Mouse (Mus musculus) embryonic facial prominence, embryonic 12.5 days (tissue): ENCODE measurements around the gene Hist3h2a. TPM values are rescaled to one million over a fixed set of nuclear protein-coding genes. Genes with fewer than 3 reads are reported as not detected.

Source experiments
- ATAC-seq: fragments of 200-750 bp; cut with Nextera tagmentation; 2 replicates; pipeline ENCODE4 v1.8.0; 2017; ENCODE audit not compliant: insufficient number of reproducible peaks, insufficient read depth, low FRiP score, low TSS enrichment
- H3K27ac ChIP-seq: fragments of 300-500 bp; sonication (generic); 2 replicates; pipeline ENCODE4 v1.5.1; 2016; ENCODE audit warnings: mild to moderate bottlenecking
- H3K27me3 ChIP-seq: fragments of 300-500 bp; sonication (generic); 2 replicates; pipeline ENCODE4 v1.6.1; 2016; ENCODE audit warnings: mild to moderate bottlenecking, moderate library complexity
- H3K36me3 ChIP-seq: fragments of 300-500 bp; sonication (generic); 2 replicates; pipeline ENCODE4 v1.6.1; 2016; ENCODE audit warnings: mild to moderate bottlenecking
- H3K4me1 ChIP-seq: fragments of 300-500 bp; sonication (generic); 2 replicates; pipeline ENCODE4 v1.6.1; 2016
- H3K4me2 ChIP-seq: fragments of 300-500 bp; sonication (generic); replicated peaks from 2 replicates; pipeline ENCODE4 v1.6.1; 2016; ENCODE audit warnings: mild to moderate bottlenecking, moderate library complexity
- H3K4me3 ChIP-seq: fragments of 300-500 bp; sonication (generic); 2 replicates; pipeline ENCODE4 v1.5.1; 2016; ENCODE audit warnings: mild to moderate bottlenecking
- H3K9ac ChIP-seq: fragments of 300-500 bp; sonication (generic); 2 replicates; pipeline ENCODE4 v1.6.1; 2016; ENCODE audit warnings: mild to moderate bottlenecking, moderate library complexity
- H3K9me3 ChIP-seq: fragments of 300-500 bp; sonication (generic); 2 replicates; pipeline ENCODE4 v1.6.1; 2016; ENCODE audit warnings: mild to moderate bottlenecking, moderate library complexity
- WGBS: fragments of 180-500 bp; shearing (Covaris S2); methylation state at CpG from one replicate; pipeline ENCODE4 v1.1.7; 2016; 5-methylcytosine and 5-hydroxymethylcytosine counted together
- polyA plus RNA-seq: library from polyadenylated mRNA; unstranded; fragments of >200 nt; fragmentation: Nextera tagmentation; extraction: Ambion mirVana; gene quantifications from 2 replicates; pipeline ENCODE4 v1.2.1, GENCODE M21; 2016

Gene Hist3h2a
- polyA plus RNA-seq, 1 experiment from 2014 or later = 36.3 TPM

DNA sequence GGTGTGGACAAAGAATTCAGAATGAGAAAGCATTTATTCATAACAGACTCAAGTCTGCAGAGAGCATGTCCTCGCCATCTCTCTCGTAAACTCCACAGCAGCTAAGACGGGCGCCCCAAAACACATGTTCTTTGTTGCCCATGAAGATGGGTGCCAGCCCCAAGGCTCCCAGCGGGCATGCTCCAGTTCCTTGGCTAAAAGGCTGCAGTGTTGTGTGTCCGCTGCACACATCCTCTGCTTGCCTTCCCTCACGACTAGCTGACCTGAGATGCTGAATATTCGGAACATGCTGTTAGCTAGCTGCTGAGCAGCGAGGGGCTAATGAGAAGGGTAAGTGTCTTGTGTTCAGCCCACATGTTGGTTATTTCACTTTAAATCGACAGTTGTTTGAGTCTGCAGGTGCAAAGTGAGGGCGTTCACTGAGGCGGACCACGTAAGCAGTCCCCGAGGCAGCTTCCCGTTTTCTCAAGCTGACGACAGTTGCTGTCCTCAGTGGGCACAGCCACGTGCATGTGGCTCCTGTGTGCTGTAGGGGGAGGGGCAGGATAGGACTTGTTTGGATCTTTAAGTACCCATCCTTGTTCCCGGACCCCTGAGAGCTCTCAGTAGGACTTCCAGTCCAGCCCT is 28.1 kb downstream of the Hist3h2a start:
- WGBS = 84% methylated on average over 18 of the region's 18 CpGs
- Histone ChIP-seq H3K9ac (no peak overlapping the region), H3K36me3 (peaks cover 54% of the 10 kb centered on the region)

GRCm38 (mm10) chr11:58983691-58984341 is 29.3 kb downstream of the Hist3h2a start:
- peaks cover 27% of the 10 kb centered on the region for H3K4me1 ChIP-seq
- WGBS = 90% methylated on average over 6 of the region's 6 CpGs
- no peak for ATAC-seq
- H3K9me3 ChIP-seq = no peaks in the 10 kb centered on the region
- no peak overlapping the region for H3K4me2 ChIP-seq
- H3K4me3 ChIP-seq = no peak overlapping the region
- H3K36me3 ChIP-seq = peaks cover 64% of the 10 kb centered on the region
- H3K27me3 ChIP-seq = no peaks in the 10 kb centered on the region
- H3K27ac ChIP-seq = no peak overlapping the region
- H3K9ac ChIP-seq = no peak overlapping the region

More for the DNA sequence above, 28.1 kb downstream of the Hist3h2a start:
- ATAC-seq = no peak
- no peaks in the 10 kb centered on the region for H3K27me3 ChIP-seq
- no peak overlapping the region for H3K4me2 ChIP-seq
- H3K27ac ChIP-seq = no peak overlapping the region
- peaks cover 29% of the 10 kb centered on the region for H3K4me1 ChIP-seq
- H3K9me3 ChIP-seq = no peaks in the 10 kb centered on the region
- H3K4me3 ChIP-seq = no peak overlapping the region

- no peaks in the 10 kb centered on the region for H3K9me3 ChIP-seq
- H3K4me2 ChIP-seq = no peak overlapping the region
- H3K4me3 ChIP-seq = no peak overlapping the region
- H3K4me1 ChIP-seq = peaks cover 18% of the 10 kb centered on the region
- peaks cover 72% of the 10 kb centered on the region for H3K36me3 ChIP-seq
- WGBS = 91% methylated on average over 7 of the region's 7 CpGs
- no peak overlapping the region for H3K9ac ChIP-seq
- no peak for ATAC-seq
- no peaks in the 10 kb centered on the region for H3K27me3 ChIP-seq
- no peak overlapping the region for H3K27ac ChIP-seq
Measured at GRCm38 (mm10) chr11:58984657-58985056, 30.2 kb downstream of the Hist3h2a start.

DNA sequence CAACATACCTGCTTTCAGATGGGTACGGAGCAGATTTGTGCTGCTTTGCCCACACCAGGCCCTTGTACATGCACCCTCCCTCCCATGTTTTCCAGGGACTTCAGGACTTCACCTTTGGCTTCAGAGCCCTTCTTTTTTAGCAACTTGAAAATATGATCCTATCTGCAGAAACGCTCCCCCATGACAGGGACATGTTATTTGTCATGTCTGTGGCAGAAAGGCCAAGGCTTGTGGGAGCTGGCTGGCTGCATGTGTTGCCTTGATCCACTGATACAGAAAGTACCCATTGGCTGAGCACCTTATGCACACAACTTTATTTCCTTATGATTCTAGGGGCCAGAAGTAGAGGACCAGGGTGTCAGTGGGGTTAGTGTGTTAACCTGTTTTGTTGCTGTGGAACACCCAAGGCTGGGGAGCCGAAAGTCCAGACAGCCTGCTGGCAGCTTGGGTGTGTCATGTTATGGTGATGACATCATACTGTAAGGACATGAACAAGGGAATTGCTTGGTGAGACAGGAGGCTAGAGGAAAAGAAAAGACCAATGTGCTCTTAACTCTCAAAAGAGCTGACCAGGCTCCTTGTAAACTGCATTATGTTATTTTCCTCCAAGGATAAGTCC is 30.9 kb downstream of the Hist3h2a start:
- Histone ChIP-seq H3K36me3 (peaks cover 80% of the 10 kb centered on the region), H3K27ac (no peak overlapping the region), H3K9me3 (no peaks in the 10 kb centered on the region), H3K4me3 (no peak overlapping the region), H3K4me2 (no peak overlapping the region), H3K4me1 (peaks cover 11% of the 10 kb centered on the region), H3K27me3 (no peaks in the 10 kb centered on the region), H3K9ac (no peak overlapping the region)
- whole genome bisulfite sequencing = 89% methylated on average over 3 of the region's 3 CpGs
- ATAC-seq = no peak

- Histone ChIP-seq H3K9me3 (no peaks in the 10 kb centered on the region), H3K36me3 (peaks cover 66% of the 10 kb centered on the region), H3K4me1 (0 out of 2 replicates have a peak, but pooled peaks cover 3% of the 10 kb centered on the region), H3K9ac (no peak overlapping the region), H3K27me3 (peaks cover 8% of the 10 kb centered on the region), H3K4me2 (no peak overlapping the region), H3K4me3 (no peak overlapping the region), H3K27ac (no peak overlapping the region)
- ATAC-seq = no peak
- 94% methylated on average over 4 of the region's 4 CpGs for WGBS
Measured at GRCm38 (mm10) chr11:58989166-58989565, 34.7 kb downstream of the Hist3h2a start.

DNA sequence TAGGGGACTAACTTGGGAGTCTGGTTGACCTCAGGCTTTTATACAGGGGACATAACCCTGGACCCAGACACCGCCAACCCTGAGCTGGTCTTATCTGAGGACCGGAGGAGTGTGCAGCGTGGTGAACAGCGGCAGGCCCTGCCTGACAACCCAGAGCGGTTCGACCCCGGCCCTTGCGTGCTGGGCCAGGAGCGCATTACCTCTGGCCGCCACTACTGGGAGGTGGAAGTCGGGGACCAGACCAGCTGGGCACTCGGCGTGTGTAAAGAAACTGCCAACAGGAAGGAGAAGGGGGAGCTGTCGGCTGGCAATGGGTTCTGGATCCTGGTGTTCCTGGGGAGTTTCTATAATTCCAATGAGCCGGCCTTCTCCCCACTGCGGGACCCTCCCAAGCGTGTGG is 35.7 kb downstream of the Hist3h2a start:
- no peaks in the 10 kb centered on the region for H3K9me3 ChIP-seq
- H3K27me3 ChIP-seq = peaks cover 17% of the 10 kb centered on the region
- WGBS = 90% methylated on average over 17 of the region's 17 CpGs
- no peak for ATAC-seq
- H3K9ac ChIP-seq = no peak overlapping the region
- H3K4me1 ChIP-seq = peaks cover 10% of the 10 kb centered on the region; the same call in 1 of the 2 replicates
- H3K36me3 ChIP-seq = peaks cover 56% of the 10 kb centered on the region
- no peak overlapping the region for H3K4me2 ChIP-seq
- H3K4me3 ChIP-seq = no peak overlapping the region
- no peak overlapping the region for H3K27ac ChIP-seq

DNA sequence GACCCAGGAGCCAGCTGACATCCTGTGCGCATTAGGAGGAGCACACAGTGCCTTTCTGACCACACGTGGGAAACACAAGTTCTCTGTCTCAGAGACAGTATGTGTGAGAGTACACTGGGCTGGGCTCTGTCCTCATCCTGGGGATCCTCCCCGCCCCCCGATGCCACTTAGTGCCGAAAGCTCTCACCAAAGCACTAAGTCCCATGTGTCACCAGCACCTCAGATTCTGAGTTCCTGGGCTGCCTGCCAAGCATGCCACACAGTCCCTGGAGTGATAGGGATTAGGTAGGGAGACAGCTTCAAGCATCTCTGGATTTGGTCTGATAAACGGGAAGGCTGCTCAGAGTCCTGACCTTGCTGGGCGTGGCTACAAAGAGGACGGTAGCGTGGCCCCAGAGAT is 36.3 kb downstream of the Hist3h2a start:
- Histone ChIP-seq H3K27ac (no peak overlapping the region), H3K9me3 (no peaks in the 10 kb centered on the region), H3K36me3 (peaks cover 50% of the 10 kb centered on the region), H3K4me1 (peaks cover 10% of the 10 kb centered on the region; the same call in 1 of the 2 replicates), H3K4me2 (no peak overlapping the region), H3K27me3 (peaks cover 24% of the 10 kb centered on the region), H3K4me3 (no peak overlapping the region), H3K9ac (no peak overlapping the region)
- ATAC-seq = no peak
- 79% methylated on average over 9 of the region's 9 CpGs for WGBS

DNA sequence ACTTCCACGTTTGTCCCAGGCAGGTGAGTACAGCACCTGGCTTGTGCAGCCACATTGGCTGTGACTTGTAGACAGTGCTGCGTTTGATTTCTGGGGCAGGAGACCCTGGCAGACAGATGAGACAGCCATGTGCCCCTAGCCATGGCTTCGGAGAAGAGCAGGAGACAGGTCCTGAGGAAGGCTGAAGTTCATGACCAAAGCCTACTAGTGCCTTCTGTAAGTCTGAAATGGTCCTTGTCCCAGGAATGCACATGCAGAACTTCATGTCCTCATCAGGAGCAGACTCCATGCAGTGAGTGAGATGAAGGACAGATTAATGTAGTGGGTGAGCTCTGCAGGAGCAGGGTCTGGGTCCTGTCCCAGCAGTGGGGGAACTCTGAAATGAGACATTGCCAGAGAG is 37.4 kb downstream of the Hist3h2a start:
- WGBS = 81% methylated on average over 3 of the region's 3 CpGs
- ATAC-seq = no peak

DNA sequence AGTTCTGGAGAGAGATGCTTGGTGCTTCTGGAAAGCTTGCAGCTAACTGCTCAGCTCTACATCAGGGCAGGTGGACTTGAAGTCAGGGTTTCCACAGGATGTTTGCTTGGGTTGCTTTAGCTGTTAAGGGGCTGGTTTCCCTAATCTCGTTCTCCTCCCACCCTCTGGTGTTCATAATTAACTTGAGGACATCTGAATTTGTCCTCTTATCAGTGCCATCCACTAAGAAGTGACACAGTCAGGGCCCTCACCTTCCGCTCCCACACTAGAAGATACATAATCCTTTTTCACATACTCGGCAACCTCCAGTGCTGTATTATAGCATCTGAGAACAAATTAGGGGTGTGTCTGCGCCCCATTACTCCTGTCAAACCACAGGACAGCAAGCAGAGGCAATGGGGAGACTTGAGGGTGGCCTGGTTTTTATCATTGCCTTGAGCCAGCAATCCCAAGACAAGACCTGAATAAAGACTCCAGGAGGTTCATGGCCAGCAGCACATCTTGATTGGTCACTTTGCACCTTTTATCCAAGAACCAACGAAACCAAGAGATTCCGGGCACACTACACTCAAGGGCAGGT is 38.7 kb downstream of the Hist3h2a start:
- Histone ChIP-seq H3K4me1 (peaks cover 10% of the 10 kb centered on the region; the same call in 1 of the 2 replicates), H3K27ac (no peak overlapping the region), H3K4me2 (no peak overlapping the region), H3K9me3 (no peaks in the 10 kb centered on the region), H3K4me3 (no peak overlapping the region), H3K36me3 (peaks cover 28% of the 10 kb centered on the region), H3K27me3 (peaks cover 28% of the 10 kb centered on the region), H3K9ac (no peak overlapping the region)
- WGBS = 83% methylated on average over 6 of the region's 6 CpGs
- no peak for ATAC-seq

More for the DNA sequence above, 37.4 kb downstream of the Hist3h2a start:
- Histone ChIP-seq H3K36me3 (peaks cover 39% of the 10 kb centered on the region), H3K4me1 (peaks cover 10% of the 10 kb centered on the region; the same call in 1 of the 2 replicates), H3K27me3 (peaks cover 28% of the 10 kb centered on the region), H3K4me3 (no peak overlapping the region), H3K4me2 (no peak overlapping the region), H3K9ac (no peak overlapping the region), H3K27ac (no peak overlapping the region), H3K9me3 (no peaks in the 10 kb centered on the region)

DNA sequence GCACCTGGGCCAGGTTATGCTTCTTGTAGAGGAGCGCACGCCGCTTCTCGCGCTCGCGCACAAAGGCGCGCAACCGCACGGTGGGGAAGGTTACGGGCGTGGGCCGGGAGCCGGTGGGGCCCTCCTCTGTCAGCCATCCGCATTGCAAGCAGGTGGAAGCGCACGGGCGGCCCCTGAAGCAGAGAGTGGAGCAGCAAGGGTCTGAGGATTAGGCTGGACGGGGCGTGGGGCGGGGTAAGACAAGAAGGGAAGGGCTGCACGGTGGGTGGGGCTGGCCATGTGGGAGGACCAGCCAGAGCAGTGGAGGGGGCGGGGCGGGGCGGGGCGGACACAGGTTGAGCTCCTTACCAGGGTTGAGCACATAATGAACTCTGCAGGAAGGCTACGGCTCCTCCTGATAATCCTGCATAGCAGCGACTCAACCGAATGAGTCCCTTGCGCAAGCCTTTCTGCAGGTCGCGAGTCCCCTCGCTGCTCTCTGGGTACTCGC is 39.9 kb downstream of the Hist3h2a start:
- under 1% methylated on average over 32 of the region's 35 CpGs for WGBS
- peaks cover 18% of the 10 kb centered on the region for H3K36me3 ChIP-seq
- H3K4me3 ChIP-seq = peak overlapping the region; percentile 37
- 0 out of 2 replicates have a peak overlapping the region, but pooled peaks have one; percentile 47 for H3K9ac ChIP-seq
- no peaks in the 10 kb centered on the region for H3K9me3 ChIP-seq
- peak overlapping the region; percentile 69 for H3K4me2 ChIP-seq
- H3K27me3 ChIP-seq = peaks cover 28% of the 10 kb centered on the region
- ATAC-seq = peak; percentile 64; the same call in 1 of the 2 replicates
- no peak overlapping the region for H3K27ac ChIP-seq
- peaks cover 10% of the 10 kb centered on the region; the same call in 1 of the 2 replicates for H3K4me1 ChIP-seq

- Histone ChIP-seq H3K9me3 (no peaks in the 10 kb centered on the region), H3K4me2 (peak overlapping the region; percentile 69), H3K27ac (no peak overlapping the region), H3K27me3 (peaks cover 28% of the 10 kb centered on the region), H3K4me1 (peaks cover 10% of the 10 kb centered on the region; the same call in 1 of the 2 replicates), H3K36me3 (peaks cover 10% of the 10 kb centered on the region), H3K9ac (no peak overlapping the region), H3K4me3 (no peak overlapping the region)
- no peak for ATAC-seq
- 80% methylated on average over 9 of the region's 9 CpGs for WGBS
Measured at GRCm38 (mm10) chr11:58995061-58995806, 40.7 kb downstream of the Hist3h2a start.
